Mouse (Mus musculus) central nervous system, embryonic 18 days (tissue): ENCODE measurements around the gene E2f6. TPM values are rescaled to one million over a fixed set of nuclear protein-coding genes. Genes with fewer than 3 reads are reported as not detected.

Experiments
- polyA plus RNA-seq: library from polyadenylated mRNA; depleted of rRNA; stranded (reverse); fragments of >200 nt; gene quantifications from 2 replicates; pipeline ENCODE4 v1.2.3, GENCODE M21; 2012; rRNA removed

Gene E2f6
- 29.1 and 34.3 TPM in 2 replicates for polyA plus RNA-seq

GRCm38 (mm10) chr12:16810525-16811431, at the start of gene E2f6:
Gene E2f6 (plus strand): TSS chr12:16810963.

GRCm38 (mm10) chr12:16800259-16800958, 10.4 kb upstream of the E2f6 start, which contains the start of gene Greb1:
Gene Greb1 (minus strand): TSS chr12:16800886.

Other genes with a start within 250 kb of the E2f6 start
- gene Lpin1, start 200.0 kb upstream of the E2f6 start, polyA plus RNA-seq = 20.2 and 22.8 TPM in 2 replicates
- 10.6 and 11.7 TPM in 2 replicates for gene Ntsr2, start 157.6 kb upstream of the E2f6 start, polyA plus RNA-seq
- 0.84 and 0.94 TPM in 2 replicates for gene Greb1, start 10.1 kb upstream of the E2f6 start, polyA plus RNA-seq
- gene Rock2, start 83.9 kb downstream of the E2f6 start, polyA plus RNA-seq = 18.9 and 20.3 TPM in 2 replicates
- 0.88 and 1.2 TPM in 2 replicates for gene Pqlc3, start 189.4 kb downstream of the E2f6 start, polyA plus RNA-seq
- 2.8 and 2.9 TPM in 2 replicates for gene 2410004P03Rik, start 200.8 kb downstream of the E2f6 start, polyA plus RNA-seq